Mouse (Mus musculus) urinary bladder, postnatal 36 days (tissue): ENCODE results near the gene Slc22a23.
A peak's percentile ranks its signal among the peaks of the same experiment; 100 is the strongest.

ENCODE experiments used
- DNase-seq, 2 experiments: peaks; one replicate each; pipeline ENCODE4 v3.0.0; 2022; ENCODE audit warnings: low spot score in 2 of 2, mixed read lengths in 1 of 2

Slc22a23 gene

DNA sequence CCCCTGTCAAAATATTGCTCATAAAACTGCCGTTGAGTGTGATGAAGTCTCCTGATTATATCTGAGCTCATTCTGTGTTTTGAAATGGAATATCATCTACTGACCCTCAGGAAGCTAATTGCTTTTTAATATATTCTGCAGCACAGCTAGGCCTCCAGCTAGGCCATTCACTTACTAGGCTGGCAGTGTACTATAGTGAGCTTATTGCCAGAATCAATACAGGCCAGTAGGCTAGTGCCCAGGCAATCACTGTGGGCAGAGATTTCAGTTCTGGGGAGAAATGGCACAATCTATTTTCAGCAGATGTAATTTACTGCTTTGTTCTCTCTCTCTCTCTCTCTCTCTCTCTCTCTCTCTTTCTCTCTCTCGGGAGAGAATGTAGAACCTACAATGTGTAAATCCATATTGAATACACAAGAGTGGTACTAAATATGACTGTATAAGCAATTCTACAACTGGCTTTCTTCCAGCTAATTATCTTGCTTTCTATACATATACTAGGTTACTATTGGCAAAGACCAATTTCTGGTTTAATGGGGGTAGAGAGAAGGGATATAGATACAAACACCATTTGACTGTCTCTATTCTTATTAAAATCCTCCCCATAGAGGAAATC, 75.5 kb downstream of the Slc22a23 start:
- DNase-seq: no peak

DNA sequence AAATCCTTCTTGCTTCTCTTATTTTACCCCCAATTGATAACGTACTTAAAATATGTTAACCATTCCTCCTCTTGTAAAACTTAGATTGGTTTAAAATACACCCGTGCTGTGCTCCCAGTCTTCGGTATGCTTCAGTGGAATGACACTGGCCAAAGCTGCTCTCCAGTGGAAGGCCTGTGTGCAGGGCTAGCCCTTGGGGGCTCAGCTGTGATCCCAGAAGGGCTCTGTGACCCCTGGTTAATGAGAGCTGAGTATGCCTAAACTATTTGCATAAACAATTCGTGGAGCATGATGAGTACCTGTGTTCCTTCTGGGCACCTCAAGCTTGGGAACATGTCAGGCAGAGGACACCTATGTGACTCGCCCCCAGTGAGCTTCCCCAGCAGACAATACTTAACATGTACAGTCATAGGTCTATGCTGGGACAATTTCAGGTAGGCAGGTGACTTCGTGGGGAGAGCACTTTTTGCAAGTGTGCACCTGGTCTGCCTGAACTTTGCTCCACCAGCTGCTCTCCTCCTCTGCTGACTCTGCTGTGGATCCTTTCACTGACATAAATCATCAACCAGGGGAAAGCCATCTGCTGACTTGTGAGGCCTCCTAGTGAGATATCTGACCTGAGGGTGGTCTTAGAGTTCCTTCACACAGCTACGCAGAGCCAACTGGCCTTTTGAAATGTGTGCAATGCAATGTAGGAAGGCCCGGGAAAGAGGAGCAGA, 77.9 kb downstream of the Slc22a23 start:
- DNase-seq: no peak

DNA sequence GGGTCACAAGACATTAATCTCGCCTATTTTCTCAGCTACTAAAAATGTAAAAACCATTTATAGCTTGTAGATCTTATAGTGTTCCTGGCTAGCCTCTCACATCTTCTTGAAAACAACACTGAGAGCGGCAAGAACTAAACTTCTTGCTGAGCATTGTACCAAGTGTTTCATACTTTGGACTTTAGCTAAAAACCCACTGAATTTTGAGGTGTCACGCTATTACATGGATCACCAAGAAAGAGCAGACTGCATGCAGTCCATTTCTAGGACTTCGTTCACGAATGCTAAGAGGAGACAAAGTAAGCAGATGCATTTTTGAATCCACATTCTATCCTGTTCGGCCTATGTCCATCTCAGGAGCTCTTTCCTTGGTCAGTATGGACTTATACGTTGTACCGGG, 78.9 kb downstream of the Slc22a23 start:
- DNase-seq: no peak

DNA sequence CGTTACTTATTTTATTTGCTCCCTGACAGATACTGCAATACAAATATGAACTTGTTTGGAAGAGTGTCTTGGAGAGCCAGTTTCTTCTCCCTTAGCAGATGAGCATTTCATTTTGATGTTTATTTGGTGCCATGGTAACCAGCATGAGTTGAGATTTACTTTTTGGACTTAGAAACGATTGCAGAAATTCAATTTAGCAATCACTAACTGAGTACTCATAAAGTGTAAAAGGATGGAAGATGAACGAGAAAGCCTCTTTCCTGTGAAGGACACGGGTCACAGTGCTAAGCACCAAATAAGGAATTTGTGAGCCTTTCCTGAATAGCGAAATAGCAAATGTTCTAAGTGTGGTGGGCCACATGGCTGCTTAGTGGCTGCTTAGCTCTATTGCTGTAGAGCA, 79.4 kb downstream of the Slc22a23 start:
- no peak for DNase-seq

DNA sequence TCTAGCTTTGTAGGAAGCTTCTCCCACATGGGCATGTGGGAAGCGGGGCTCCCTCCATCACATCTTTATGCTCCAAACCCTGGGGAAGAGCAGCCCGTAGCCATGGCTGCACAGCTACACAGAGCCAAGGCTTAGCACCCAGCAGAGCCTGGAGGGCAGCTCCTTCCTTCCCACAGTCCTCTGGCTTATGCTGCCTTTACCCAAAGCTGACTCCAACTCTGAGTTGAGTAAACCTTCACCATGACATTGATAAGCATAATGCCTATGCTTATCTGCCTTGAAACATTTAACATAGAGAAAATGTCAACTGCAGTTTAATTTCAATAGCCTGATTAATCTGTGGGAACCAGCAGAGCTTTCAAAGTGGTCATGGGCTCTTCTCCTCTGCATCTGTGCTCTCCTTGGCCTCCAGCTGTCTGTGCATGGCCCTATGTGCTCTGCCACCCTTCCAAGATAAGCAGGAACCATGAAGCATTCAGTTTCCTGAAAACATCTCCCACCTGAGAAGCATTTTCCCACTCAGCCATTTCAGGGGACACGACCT, 79.9 kb downstream of the Slc22a23 start:
- no peak for DNase-seq

DNA sequence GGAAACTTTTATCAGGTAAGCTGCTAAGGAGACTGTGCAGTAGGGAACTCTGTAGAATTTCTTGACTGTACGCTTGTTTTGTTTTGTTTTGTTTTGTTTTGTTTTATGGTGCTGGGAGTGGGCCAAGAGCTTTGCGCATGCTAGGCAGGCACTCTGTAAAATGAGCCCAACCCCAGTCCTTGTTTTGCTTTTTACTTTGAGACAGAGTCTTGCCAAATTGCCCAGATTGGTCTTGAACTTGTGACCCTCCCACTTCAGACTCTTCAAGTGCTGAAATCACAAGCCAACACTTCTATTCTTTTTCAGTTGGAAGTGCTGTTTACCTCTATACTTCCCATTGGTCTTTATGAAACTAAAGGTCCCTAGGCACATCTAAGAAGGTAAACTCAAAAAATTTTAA, 80.5 kb downstream of the Slc22a23 start:
- no peak for DNase-seq

DNA sequence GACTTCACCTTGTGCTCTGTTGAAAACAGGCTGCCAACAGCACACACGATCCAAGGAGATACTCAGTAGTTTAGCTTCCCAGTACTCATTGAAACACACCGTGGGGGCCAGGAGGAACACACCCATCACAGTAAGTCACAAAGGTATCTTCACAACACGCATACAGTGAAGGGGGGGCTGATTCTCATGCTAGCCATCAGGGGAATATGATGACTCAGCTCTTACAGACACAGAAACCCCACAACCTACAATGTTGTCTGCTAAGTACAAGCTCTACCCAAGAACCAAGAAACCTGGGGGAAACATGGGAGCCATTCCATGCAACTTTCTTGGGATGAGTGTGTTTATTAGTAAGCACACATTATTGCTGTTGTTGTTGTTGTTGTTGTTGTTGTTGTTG, 86.2 kb downstream of the Slc22a23 start:
- DNase-seq: no peak

DNA sequence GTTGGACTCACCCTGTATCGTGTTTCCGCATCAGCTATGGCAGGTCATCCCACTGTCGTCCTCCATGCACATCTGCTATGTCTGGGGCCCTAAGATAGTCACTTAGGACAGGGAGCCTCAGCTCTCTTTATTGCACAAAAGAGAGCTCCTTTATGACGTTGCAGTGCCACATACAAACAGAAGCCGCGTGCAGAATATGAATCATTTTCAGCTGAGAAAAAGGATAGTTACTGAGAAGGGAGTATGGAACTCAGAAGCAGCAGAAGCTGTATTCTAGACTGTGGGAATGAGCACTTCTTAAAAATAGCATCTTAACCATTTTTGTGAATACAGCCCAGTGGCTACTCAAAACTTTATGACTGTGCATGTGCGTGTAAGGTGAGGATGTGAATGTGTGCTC, 87.8 kb downstream of the Slc22a23 start:
- no peak for DNase-seq

DNA sequence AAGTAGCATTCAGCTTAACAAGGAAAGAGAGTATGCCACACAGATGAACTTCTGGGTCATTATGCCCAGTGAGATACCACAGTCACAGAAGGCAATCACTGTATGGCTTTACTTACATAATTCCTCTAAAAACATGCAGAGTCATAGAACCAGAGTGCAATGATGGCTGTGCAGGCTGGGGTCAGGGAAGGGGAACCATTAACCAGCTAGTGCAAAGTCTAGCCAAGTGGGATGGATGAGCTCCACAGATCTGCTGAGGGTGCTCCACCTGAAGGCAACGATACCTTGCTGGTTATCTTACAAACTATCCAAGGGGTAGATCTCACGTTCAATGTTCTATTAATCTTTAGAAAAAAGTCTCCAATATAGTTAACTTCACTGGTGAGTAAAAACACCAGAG, 88.3 kb downstream of the Slc22a23 start:
- DNase-seq: no peak

DNA sequence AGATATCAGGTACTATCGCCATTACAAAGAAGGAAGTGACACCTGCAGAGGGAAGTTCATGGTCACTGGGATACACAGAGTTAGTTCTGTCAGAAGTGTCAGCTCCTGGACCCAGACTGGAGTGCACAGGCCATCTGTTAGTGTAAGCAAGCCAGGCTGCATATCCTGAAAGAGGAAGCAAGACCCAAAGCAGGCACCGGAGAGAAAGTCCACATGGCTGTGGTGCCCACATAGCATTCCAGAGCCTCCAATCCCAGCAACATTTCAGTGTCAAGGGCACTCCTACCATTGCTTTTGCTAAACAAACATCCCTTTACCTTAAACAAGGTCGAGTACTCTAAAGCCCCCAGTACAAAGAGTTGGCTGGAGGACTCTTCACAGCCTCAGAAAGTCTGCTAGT, 89.7 kb downstream of the Slc22a23 start:
- no peak for DNase-seq

DNA sequence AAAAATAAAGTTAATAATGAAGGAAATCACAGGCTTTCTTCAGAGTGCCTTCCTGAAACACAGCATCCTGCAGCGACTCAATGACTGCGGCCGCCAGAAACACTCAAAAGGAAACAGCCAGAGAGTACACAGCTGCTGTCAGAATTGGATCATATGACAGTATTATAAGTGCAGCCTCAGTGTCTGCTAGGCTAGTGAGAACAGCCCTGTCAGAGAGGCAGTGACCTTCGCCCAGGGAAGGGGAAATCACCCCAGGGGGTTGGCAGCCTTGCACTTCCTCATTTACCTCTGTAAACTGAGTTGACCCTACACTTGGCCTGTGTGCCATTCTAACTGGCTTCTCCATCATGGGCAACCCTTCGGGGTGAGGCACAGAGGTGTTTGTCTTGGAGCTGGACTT, 90.3 kb downstream of the Slc22a23 start:
- DNase-seq: no peak

DNA sequence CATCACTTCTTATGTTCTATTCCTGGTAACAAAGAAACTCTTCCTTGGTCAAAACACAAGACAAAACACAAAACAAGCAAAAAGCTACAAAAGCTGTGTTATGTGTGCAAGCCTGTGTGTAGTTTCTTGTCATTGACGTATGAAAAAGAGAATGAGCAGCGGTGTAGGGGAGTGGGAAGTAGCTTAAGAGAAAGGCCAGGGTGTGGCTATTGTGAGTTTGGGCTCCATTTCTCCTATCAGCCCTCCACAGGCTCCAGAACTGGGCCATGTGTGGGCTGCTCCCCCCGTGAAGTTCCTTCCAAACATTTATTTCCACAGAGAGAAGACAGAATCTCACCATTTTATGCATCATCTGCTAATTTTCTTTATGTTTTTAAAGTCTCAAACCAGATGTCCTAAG, 91.2 kb downstream of the Slc22a23 start:
- no peak for DNase-seq

DNA sequence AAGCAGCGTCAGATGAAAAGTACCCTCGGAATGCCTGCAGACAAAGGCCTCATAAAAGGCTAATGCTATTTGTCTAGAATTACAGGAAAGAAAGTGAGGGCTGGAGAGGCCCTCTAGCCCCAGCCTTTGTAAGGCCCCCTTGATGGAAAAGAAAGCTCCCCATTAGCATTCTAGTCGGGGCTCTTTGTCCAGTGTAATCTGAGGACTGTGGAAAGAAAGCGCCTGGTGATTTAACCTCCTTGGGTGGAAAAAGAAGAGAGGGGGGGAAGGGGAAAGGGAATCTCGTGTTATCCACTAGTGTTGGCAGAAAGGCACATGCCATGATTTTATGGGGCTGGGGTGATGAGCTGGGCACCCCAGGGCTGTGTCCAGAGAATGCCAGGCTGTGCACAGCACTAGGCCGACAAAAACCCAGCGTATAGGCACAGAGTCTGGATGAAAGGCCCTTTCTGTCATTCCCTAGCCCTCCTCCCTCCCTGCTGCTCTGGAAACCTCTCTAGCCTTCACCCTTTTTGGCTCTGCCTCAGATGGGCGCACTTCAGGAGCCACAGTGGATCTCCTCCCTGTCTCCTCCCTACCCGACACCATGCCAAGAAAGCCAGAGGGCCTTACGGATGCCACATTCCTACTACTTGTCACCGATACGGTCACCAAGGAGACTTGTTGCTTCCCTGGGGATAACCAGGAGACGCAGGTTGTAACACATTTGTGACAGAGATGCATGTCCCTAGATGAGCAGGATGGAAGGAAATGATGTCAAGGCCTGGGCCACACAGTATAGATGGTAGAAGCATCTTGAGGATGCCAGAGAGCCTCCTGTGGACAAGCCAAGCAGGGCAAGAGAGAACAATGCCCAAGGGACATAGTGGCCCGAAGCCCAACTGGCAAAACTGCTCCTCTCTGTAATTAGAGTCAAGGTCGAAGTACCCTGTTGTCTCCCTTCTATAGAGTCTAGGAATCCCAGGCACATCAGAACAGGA, 95.8 kb downstream of the Slc22a23 start:
- DNase-seq: peak in 1 of 2 experiments; percentile 59

DNA sequence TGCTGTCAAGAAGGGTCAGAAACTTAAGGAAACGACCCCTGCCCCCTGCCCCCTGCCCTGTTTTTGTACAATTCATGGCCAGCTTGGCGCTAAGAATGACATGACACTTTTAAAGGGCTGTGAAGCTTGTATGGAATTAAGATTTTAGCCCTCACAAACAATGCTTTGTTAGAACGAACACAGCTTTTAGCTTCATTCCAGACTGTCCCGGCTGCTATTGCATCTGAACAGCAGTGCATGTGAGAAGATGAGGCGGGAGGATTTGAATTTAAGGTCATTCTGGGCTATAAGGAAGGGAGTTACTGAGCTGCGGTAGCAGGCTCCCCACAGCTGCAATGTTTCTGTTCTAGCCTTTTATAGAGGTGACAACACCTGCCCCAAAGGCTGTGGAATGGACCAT, 96.9 kb downstream of the Slc22a23 start:
- DNase-seq: no peak

DNA sequence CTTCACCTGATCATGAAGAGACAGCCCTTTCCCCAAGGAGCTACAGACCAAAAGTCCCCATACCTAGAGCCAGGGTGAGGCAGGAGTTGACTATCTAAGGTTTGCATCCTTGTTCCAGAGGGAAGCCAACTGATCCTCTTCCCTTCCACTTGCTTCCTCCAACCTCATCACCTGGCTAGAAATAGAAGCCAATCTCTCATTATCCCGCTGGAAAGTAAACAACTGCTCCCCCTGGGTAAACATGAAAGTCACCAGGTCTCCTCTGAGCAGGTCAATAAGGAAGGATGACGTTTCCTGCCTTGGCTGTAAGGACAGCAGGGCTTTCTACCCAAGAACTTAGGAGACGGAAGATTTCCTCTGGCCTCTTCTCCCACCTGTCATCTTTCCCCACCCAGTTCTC, 98.2 kb downstream of the Slc22a23 start:
- no peak for DNase-seq

DNA sequence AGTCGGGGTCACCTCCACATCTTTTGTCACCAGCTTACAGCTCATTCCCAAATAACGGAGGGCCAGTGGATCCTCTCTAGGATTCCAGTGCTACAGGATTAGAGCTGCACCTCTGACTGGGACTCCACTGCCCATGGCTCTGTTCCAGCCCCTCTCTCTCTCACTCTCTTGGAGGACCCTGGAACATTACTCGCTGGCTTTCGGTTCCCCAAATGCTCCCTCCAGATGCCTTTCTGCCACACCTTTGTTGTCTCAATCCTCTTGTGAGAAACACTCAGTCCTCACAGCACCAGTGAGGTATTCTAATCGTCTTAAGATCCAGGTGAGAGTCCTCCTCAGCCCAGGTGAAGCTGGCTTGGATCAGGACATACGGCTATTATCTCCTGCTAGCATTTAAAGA, 99.8 kb downstream of the Slc22a23 start:
- no peak for DNase-seq

DNA sequence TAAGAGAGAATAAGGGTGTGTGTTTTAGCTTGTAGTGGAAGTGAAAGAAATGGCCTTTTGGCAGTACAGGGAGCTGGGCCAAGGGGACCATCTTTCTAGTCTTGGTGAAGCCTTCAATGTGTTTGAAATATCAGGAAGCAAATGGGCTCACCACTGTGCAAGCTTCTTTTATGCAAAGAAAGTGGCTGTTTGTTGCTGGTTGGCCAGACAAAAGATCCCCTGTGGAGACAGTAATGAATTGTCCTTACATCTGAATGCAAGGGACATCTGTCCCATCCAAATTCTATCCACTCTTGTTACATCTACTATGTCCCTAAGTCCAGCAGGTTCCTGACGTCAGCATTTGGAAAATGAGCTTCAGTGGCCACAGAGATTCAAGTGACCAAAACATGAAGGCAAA, 100.8 kb downstream of the Slc22a23 start:
- DNase-seq: no peak

DNA sequence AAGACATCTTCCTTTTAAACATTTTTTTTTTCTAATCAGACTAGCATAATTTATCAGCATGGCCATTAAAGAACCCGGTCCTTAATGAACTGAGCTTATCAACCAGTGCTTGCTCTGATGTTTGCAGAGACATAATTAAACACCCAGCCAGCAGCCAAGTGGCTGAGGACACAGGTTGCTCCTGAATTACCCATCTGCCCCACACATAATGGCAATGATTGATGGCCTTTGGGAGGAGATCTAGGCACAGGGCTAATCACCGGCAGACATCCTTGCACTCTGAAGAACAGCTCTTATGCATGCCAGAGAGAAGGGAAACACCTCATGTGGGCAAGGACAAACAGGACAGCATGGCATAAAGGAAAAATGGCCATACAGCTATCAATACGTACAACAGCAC, 102.8 kb downstream of the Slc22a23 start:
- DNase-seq: no peak

DNA sequence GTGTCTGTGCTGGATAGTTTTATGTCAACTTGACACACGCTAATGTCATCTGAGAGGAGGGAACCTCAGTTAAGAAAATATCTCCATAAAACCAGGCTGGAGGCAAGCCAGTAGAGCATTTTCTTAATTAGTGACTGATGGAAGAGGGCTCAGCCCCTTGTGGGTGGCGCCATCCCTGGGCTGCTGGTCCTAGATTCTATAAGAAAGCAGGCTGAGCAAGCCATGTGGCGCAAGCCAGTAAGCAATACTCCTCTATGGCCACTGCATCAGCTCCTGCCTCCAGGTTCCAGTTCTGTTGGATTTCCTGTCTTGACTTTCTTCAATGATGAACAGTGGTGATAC, 104.9 kb downstream of the Slc22a23 start:
- no peak for DNase-seq

DNA sequence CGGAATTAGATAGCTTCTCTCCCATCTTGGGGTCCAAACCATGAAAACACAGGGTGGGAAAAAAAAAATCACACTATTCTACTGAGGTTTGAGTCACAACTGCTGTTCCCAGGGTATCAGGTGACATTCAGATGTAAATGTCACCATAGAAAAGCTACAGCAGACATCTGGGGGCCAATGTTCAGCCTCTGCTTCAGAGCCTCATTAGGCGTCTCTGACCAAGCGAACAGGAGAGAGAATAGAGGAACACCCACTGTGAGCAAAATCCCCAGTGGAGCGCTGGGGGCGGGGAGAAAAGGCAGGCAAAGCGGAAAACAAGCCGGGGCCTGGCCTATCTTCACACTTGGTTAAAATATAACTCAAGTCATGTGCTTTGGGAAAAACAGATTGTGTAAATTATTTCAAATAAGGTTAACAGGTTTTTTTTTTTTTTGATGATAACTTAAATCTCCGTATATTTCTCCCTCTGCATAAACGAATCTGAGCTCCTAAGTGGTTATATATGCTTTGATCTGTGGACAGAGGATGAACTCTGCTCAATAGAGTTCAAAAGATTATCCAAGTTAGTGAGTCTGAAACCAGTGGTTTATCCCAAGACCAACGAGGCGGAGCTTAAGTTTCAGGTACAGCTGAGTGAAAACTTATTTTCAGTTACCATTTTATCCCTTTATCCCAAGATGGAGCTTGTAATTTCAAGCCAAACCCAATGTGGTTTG, 105.5 kb downstream of the Slc22a23 start:
- peak in 1 of 2 experiments; percentile 48 for DNase-seq

DNA sequence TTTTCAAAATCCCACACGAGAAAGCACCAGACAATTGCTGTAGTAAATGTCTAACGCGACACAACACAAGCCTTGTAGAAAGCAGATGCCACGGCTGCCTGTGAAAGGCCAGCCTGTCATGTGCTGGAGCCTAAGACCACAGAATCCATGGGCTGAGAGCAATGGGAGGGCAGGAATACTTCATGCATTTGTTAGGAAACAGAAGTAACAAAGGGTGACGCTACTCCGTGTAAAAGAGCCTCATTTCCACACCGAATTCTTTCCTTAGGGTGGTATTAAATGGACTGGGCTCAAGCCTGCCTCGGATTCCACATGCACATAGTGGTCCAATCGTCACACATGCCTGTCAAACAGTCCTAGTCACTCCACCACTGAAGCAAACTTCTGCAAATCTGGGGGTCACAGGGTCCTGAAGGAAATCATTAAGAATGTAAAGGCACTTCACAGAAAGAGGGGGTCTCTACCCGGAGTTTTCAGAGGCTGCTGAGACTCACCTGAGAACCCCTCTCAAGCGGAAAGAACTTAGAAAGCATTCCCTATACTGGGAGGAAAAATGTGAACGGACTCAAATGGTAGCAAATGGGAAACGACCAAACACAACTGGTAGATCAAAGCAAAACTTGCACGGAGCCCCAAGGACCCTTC, 106.2 kb downstream of the Slc22a23 start:
- no peak for DNase-seq
